Mouse (Mus musculus) lung, postnatal 0 days (tissue): ENCODE data around the gene Ppil4. TPM values are rescaled to one million over a fixed set of nuclear protein-coding genes. Genes with fewer than 3 reads are reported as not detected.

ENCODE experiments used
- ATAC-seq: fragments of 200-750 bp; cut with Nextera tagmentation; 2 replicates; pipeline ENCODE4 v1.8.0; 2017; ENCODE audit warnings: moderate library complexity
- DNase-seq: peaks from one replicate; pipeline ENCODE4 v3.0.0-alpha.2; 2016; ENCODE audit warnings: low spot score
- H3K27ac ChIP-seq: fragments of 300-500 bp; sonication (generic); 2 replicates; pipeline ENCODE4 v1.5.1; 2014; ENCODE audit warnings: antibody characterized with exemption, mild to moderate bottlenecking, low read length, mixed read lengths
- H3K27me3 ChIP-seq: fragments of 300-500 bp; sonication (generic); replicated peaks from 2 replicates; pipeline ENCODE4 v1.6.1; 2014; ENCODE audit warnings: low read length, mixed read lengths; ENCODE audit not compliant: insufficient read depth
- H3K36me3 ChIP-seq: fragments of 300-500 bp; sonication (generic); 2 replicates; pipeline ENCODE4 v1.6.1; 2014; ENCODE audit warnings: low read length, mixed read lengths; ENCODE audit not compliant: insufficient read depth
- H3K4me1 ChIP-seq: fragments of 300-500 bp; sonication (generic); 2 replicates; pipeline ENCODE4 v1.6.1; 2014; ENCODE audit warnings: antibody characterized with exemption, low read depth, low read length, mixed read lengths; ENCODE audit not compliant: insufficient read depth
- H3K4me2 ChIP-seq: fragments of 300-500 bp; sonication (generic); replicated peaks from 2 replicates; pipeline ENCODE4 v1.6.1; 2014; ENCODE audit warnings: low read depth, mild to moderate bottlenecking, low read length, moderate library complexity, mixed read lengths
- H3K4me3 ChIP-seq: fragments of 300-500 bp; sonication (generic); 2 replicates; pipeline ENCODE4 v1.5.1; 2014; ENCODE audit warnings: low read depth, low read length
- H3K9ac ChIP-seq: fragments of 300-500 bp; sonication (generic); replicated peaks from 2 replicates; pipeline ENCODE4 v1.6.1; 2014; ENCODE audit warnings: low read depth, mild to moderate bottlenecking
- H3K9me3 ChIP-seq: fragments of 300-500 bp; sonication (generic); 2 replicates; pipeline ENCODE4 v1.6.1; 2016; ENCODE audit warnings: low read length, mixed read lengths
- CTCF ChIP-seq: IDR thresholded peaks from 2 replicates; pipeline ENCODE4 v1.5.1; 2016; ENCODE audit warnings: antibody characterized with exemption, mild to moderate bottlenecking
- EP300 ChIP-seq: IDR thresholded peaks from 2 replicates; pipeline ENCODE4 v1.6.1; 2016; ENCODE audit warnings: antibody characterized with exemption, mild to moderate bottlenecking, control low read depth
- WGBS: fragments of 180-500 bp; shearing (Covaris S2); extraction: QIAGEN DNeasy Blood & Tissue Kit; methylation state at CpG from one replicate; pipeline ENCODE4 v1.1.7; 2014; 5-methylcytosine and 5-hydroxymethylcytosine counted together
- microRNA-seq: library from miRNA; unstranded; fragments of <30 nt; microRNA quantifications from one replicate; pipeline ENCODE4, GENCODE M21; 2016
- polyA plus RNA-seq: library from polyadenylated mRNA; unstranded; fragments of >200 nt; fragmentation: Nextera tagmentation; extraction: Ambion mirVana; gene quantifications from 2 replicates; pipeline ENCODE4 v1.2.1, GENCODE M21; 2015

Ppil4 gene
- polyA plus RNA-seq, 1 experiment from 2014 or later: 30.6 TPM

DNA sequence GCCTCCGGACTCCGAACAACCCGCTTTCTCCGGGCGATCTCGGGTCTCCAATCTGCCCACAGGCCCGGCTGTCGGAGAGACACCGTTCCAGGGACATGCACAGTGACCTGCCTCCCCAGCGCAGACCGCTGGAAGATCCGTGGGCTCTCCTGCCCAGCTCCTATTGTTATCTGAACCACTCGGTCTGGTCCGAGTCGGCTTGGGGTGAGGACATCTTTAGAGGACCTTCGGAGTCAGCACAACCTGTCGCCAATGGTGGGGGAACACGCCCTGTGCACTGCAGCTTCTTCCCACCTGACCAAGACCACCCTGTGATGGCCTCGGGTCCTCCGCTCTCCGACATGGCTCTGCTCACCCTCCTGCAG lies 75.0 kb downstream of the Ppil4 start:
- Histone ChIP-seq H3K27me3 (peaks cover 17% of the 10 kb centered on the region; the same call in 1 of the 2 replicates), H3K9ac (no peak overlapping the region), H3K4me2 (peak overlapping the region; percentile 47), H3K9me3 (no peaks in the 10 kb centered on the region), H3K4me1 (no peaks in the 10 kb centered on the region), H3K36me3 (no peaks in the 10 kb centered on the region), H3K4me3 (peak overlapping the region; percentile 27), H3K27ac (no peak overlapping the region)
- WGBS: 24% methylated on average over 21 of the region's 21 CpGs
- TF ChIP-seq CTCF: no peak
- no peak for TF ChIP-seq EP300
- DNase-seq: no peak
- ATAC-seq: no peak

DNA sequence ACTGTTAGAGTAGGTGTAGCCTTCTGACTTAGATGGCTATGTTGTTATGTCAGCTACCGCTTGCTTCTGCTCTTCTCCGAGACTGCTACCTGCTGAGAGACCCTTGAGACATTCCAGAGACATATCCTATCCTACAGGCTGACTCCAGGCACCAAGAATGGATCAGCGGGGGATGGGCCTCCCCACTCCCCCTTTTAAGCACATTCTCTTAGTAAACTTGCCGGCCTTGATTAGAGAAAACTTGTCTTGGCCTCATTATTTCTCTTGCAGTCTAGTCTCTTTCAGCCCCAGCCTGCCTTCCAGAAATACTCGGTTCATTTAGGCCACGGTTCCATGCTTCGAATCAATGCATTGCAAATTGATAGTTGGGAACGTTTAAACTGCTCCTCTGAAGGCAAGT lies 77.1 kb downstream of the Ppil4 start:
- ATAC-seq: no peak
- H3K27ac ChIP-seq: no peak overlapping the region
- H3K4me1 ChIP-seq: no peaks in the 10 kb centered on the region
- DNase-seq: no peak
- no peaks in the 10 kb centered on the region for H3K9me3 ChIP-seq
- TF ChIP-seq CTCF (no peak), EP300 (no peak)
- no peak overlapping the region for H3K4me2 ChIP-seq
- H3K27me3 ChIP-seq: peaks cover 17% of the 10 kb centered on the region; the same call in 1 of the 2 replicates
- no peaks in the 10 kb centered on the region for H3K36me3 ChIP-seq
- WGBS: 67% methylated on average over 8 of the region's 8 CpGs
- no peak overlapping the region for H3K4me3 ChIP-seq
- H3K9ac ChIP-seq: no peak overlapping the region

DNA sequence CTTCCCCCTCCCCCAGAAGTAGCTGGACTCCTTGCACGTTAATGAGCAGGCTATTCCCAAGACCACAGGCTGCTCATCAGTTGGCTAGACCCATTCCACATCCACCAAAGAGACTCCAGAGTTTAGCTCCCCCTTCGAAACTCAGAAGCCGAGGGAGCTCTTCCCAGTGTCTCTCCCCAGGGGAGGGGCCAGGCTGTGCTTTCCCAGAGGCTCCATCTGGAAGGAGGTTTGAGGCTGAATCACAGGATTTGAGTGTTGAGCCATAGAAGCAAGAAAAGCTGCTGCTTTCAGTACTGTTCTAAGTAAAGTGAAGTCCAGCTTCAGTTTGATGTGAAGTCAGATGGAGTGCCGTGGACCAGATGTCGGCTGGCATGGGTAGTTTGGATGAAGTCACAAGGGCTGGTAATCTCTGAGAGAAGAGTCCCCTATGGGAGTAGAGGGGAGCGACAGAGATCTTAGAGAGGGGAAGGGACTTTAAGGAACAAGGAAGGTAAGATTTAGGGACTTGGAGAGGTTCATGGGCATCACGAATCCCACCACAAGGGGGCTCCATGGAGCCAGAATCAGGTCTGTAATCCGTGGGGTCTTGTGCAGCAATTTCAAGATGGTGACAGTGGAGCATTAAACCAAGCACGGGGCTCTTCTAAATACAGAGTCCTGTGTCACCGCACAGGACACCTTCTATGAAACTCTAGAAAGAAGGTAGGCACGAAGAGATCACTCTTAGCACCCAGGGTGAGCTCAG lies 78.1 kb downstream of the Ppil4 start:
- no peak overlapping the region for H3K9ac ChIP-seq
- no peak overlapping the region for H3K4me3 ChIP-seq
- H3K4me1 ChIP-seq: no peaks in the 10 kb centered on the region
- H3K9me3 ChIP-seq: no peaks in the 10 kb centered on the region
- no peak overlapping the region for H3K27ac ChIP-seq
- ATAC-seq: no peak
- peak; percentile 16 for DNase-seq
- H3K36me3 ChIP-seq: no peaks in the 10 kb centered on the region
- TF ChIP-seq EP300: no peak
- peak; percentile 61 for TF ChIP-seq CTCF
- 60% methylated on average over 11 of the region's 11 CpGs for WGBS
- H3K4me2 ChIP-seq: no peak overlapping the region
- H3K27me3 ChIP-seq: peaks cover 17% of the 10 kb centered on the region; the same call in 1 of the 2 replicates

DNA sequence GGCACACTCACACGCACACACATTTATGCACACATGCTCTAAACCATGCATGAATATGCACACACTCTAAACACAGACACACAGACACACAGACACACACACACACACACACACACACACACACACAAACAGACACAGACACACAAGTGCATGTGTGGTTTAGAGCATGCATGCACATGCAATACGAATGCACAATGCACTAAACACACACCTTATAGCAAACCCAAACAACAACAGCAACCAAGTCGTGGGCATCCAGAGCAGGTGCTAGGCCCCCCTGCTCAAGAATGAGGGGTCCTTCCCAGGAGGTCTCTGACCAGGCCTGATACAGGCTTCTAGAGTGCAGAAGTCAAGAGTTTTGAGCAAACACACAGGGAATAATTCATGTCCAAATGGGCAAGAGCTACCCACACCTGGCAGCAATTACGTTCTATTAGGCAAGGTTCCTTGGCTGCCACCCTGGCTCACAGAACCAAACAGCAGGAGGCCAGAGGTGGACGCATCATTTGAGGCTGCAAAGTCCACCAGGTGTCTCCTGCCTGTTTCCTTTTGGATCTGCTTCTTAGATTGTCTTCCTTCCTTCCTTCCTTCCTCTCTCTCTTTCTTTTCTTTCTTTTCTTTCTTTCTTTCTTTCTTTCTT lies 78.8 kb downstream of the Ppil4 start:
- Histone ChIP-seq H3K36me3 (no peaks in the 10 kb centered on the region), H3K9me3 (no peaks in the 10 kb centered on the region), H3K4me2 (no peak overlapping the region), H3K4me1 (no peaks in the 10 kb centered on the region), H3K4me3 (no peak overlapping the region), H3K27ac (no peak overlapping the region), H3K9ac (no peak overlapping the region), H3K27me3 (peaks cover 17% of the 10 kb centered on the region; the same call in 1 of the 2 replicates)
- ATAC-seq: no peak
- DNase-seq: no peak
- 82% methylated on average over 5 of the region's 5 CpGs for WGBS
- TF ChIP-seq CTCF (no peak), EP300 (no peak)

Small RNAs within 50 kb of the gene (microRNA-seq; reads per million reads assigned to microRNA genes)
- gene Mir5104: not detected

Other genes with a start within 250 kb of the Ppil4 start
- gene Lrp11, start 203.1 kb upstream of the Ppil4 start, polyA plus RNA-seq: 1.8 and 2.3 TPM in 2 replicates
- gene Nup43, start 125.4 kb upstream of the Ppil4 start, polyA plus RNA-seq: 10.3 and 10.7 TPM in 2 replicates
- 89.6 and 96.9 TPM in 2 replicates for gene Pcmt1, start 111.8 kb upstream of the Ppil4 start, polyA plus RNA-seq
- 4.8 and 5.7 TPM in 2 replicates for gene Lats1, start 111.7 kb upstream of the Ppil4 start, polyA plus RNA-seq
- 30.6 and 33.6 TPM in 2 replicates for gene Katna1, start 66.9 kb upstream of the Ppil4 start, polyA plus RNA-seq
- gene Ginm1, start 67 bp upstream of the Ppil4 start, polyA plus RNA-seq: 167 TPM in 2 replicates
- gene Zc3h12d, start 39.6 kb downstream of the Ppil4 start, polyA plus RNA-seq: 0.39 and 0.40 TPM in 2 replicates
- 16.8 and 18.7 TPM in 2 replicates for gene Tab2, start 163.3 kb downstream of the Ppil4 start, polyA plus RNA-seq